Mouse (Mus musculus) limb, embryonic 14.5 days (tissue): ENCODE measurements around the gene Epn2. TPM values are rescaled to one million over a fixed set of nuclear protein-coding genes. Genes with fewer than 3 reads are reported as not detected.
A peak's percentile ranks its signal among the peaks of the same experiment; 100 is the strongest.

Source experiments
- ATAC-seq: fragments of 200-750 bp; cut with Nextera tagmentation; 2 replicates; pipeline ENCODE4 v1.8.0; 2017; ENCODE audit warnings: low read depth, moderate number of reproducible peaks, moderate TSS enrichment; ENCODE audit not compliant: low FRiP score
- DNase-seq: peaks from one replicate; pipeline ENCODE4 v3.0.0-alpha.2; 2015; ENCODE audit warnings: low spot score
- H3K27ac ChIP-seq: fragments of 300-500 bp; sonication (generic); replicated peaks from 2 replicates; pipeline ENCODE4 v1.5.1; 2014; ENCODE audit warnings: low read depth, mild to moderate bottlenecking, low read length, moderate library complexity, mixed read lengths
- H3K27me3 ChIP-seq: fragments of 300-500 bp; sonication (generic); 2 replicates; pipeline ENCODE4 v1.6.1; 2014; ENCODE audit warnings: low read length, mixed read lengths; ENCODE audit not compliant: control insufficient read depth, insufficient read depth
- H3K36me3 ChIP-seq: fragments of 300-500 bp; sonication (generic); 2 replicates; pipeline ENCODE4 v1.6.1; 2014; ENCODE audit warnings: mild to moderate bottlenecking, low read length, moderate library complexity, mixed read lengths; ENCODE audit not compliant: control insufficient read depth, insufficient read depth
- H3K4me1 ChIP-seq: fragments of 300-500 bp; sonication (generic); 2 replicates; pipeline ENCODE4 v1.6.1; 2014; ENCODE audit warnings: antibody characterized with exemption, low read length, mixed read lengths; ENCODE audit not compliant: control insufficient read depth, insufficient read depth
- H3K4me2 ChIP-seq: fragments of 300-500 bp; sonication (generic); replicated peaks from 2 replicates; pipeline ENCODE4 v1.6.1; 2014; ENCODE audit warnings: low read depth, mild to moderate bottlenecking, low read length, moderate library complexity; ENCODE audit not compliant: severe bottlenecking
- H3K4me3 ChIP-seq: fragments of 300-500 bp; sonication (generic); replicated peaks from 2 replicates; pipeline ENCODE4 v1.5.1; 2014; ENCODE audit warnings: low read length
- H3K9ac ChIP-seq: fragments of 300-500 bp; sonication (generic); 2 replicates; pipeline ENCODE4 v1.6.1; 2014; ENCODE audit warnings: mild to moderate bottlenecking, low read depth, low read length, moderate library complexity; ENCODE audit not compliant: severe bottlenecking
- H3K9me3 ChIP-seq: fragments of 300-500 bp; sonication (generic); 2 replicates; pipeline ENCODE4 v1.6.1; 2016; ENCODE audit warnings: low read length; ENCODE audit not compliant: control insufficient read depth
- POLR2A ChIP-seq: fragments of 200-500 bp; IDR thresholded peaks from 2 replicates; pipeline ENCODE4 v1.8.0; 2012; ENCODE audit warnings: inconsistent platforms, mild to moderate bottlenecking, moderate library complexity, borderline replicate concordance; ENCODE audit not compliant: insufficient read depth, insufficient read length; ENCODE audit errors: extremely low read depth
- WGBS: fragments of 180-500 bp; shearing (Covaris S2); extraction: QIAGEN DNeasy Blood & Tissue Kit; methylation state at CpG from one replicate; pipeline ENCODE4 v1.1.7; 2014; 5-methylcytosine and 5-hydroxymethylcytosine counted together
- polyA plus RNA-seq, 2 experiments: library from polyadenylated mRNA; depleted of rRNA in 1 of 2; stranded (reverse) in 1 of 2; unstranded in 1 of 2; fragments of >200 nt; fragmentation: Nextera tagmentation in 1 of 2; extraction: Ambion mirVana in 1 of 2; gene quantifications; 2 replicates each; pipeline versions ENCODE4 v1.2.1 to v1.2.3; 2012 to 2014

Epn2 gene
- polyA plus RNA-seq, 2 experiments = 31.1 to 35.1 TPM

- H3K9me3 ChIP-seq = no peaks in the 10 kb centered on the region
- H3K4me1 ChIP-seq = peaks cover 37% of the 10 kb centered on the region
- no peak overlapping the region for H3K4me2 ChIP-seq
- no peak for TF ChIP-seq POLR2A
- DNase-seq = no peak
- WGBS = 83% methylated on average over 5 of the region's 8 CpGs
- H3K27ac ChIP-seq = no peak overlapping the region
- H3K4me3 ChIP-seq = no peak overlapping the region
- H3K9ac ChIP-seq = no peak overlapping the region
- H3K36me3 ChIP-seq = peaks cover 56% of the 10 kb centered on the region
- no peak for ATAC-seq
- H3K27me3 ChIP-seq = no peaks in the 10 kb centered on the region
Measured at GRCm38 (mm10) chr11:61489874-61490273, 89.6 kb downstream of the Epn2 start.

- WGBS = 58% methylated on average over 2 of the region's 2 CpGs
- TF ChIP-seq POLR2A = no peak
- ATAC-seq (no peak), DNase-seq (no peak)
- Histone ChIP-seq H3K9ac (no peak overlapping the region), H3K9me3 (no peaks in the 10 kb centered on the region), H3K27ac (no peak overlapping the region), H3K4me1 (peaks cover 44% of the 10 kb centered on the region), H3K36me3 (peaks cover 56% of the 10 kb centered on the region), H3K4me2 (no peak overlapping the region), H3K27me3 (no peaks in the 10 kb centered on the region), H3K4me3 (no peak overlapping the region)
Measured at GRCm38 (mm10) chr11:61489085-61489484, 90.4 kb downstream of the Epn2 start.

- Histone ChIP-seq H3K4me2 (0 out of 2 replicates have a peak overlapping the region, but pooled peaks have one; percentile 86), H3K4me3 (no peak overlapping the region), H3K27ac (peak overlapping the region; percentile 19; the same call in 1 of the 2 replicates), H3K36me3 (peaks cover 56% of the 10 kb centered on the region), H3K9me3 (no peaks in the 10 kb centered on the region), H3K4me1 (peaks cover 51% of the 10 kb centered on the region), H3K27me3 (no peaks in the 10 kb centered on the region), H3K9ac (no peak overlapping the region)
- WGBS = 89% methylated on average over 7 of the region's 7 CpGs
- DNase-seq = no peak
- ATAC-seq = no peak
- TF ChIP-seq POLR2A = no peak
Measured at GRCm38 (mm10) chr11:61487936-61488335, 91.6 kb downstream of the Epn2 start.

GRCm38 (mm10) chr11:61487401-61487800, 92.1 kb downstream of the Epn2 start:
- TF ChIP-seq POLR2A = no peak
- 0 out of 2 replicates have a peak overlapping the region, but pooled peaks have one; percentile 26 for H3K27ac ChIP-seq

GRCm38 (mm10) chr11:61486458-61487219, 92.8 kb downstream of the Epn2 start:
- Histone ChIP-seq H3K27ac (peak overlapping the region; percentile 98; the same call in 1 of the 2 replicates), H3K9me3 (no peaks in the 10 kb centered on the region), H3K36me3 (peaks cover 45% of the 10 kb centered on the region), H3K4me3 (peak overlapping the region; percentile 50), H3K4me2 (peak overlapping the region; percentile 86), H3K9ac (peak overlapping the region; percentile 66), H3K4me1 (peaks cover 48% of the 10 kb centered on the region), H3K27me3 (no peaks in the 10 kb centered on the region)
- TF ChIP-seq POLR2A = no peak
- no peak for DNase-seq
- ATAC-seq = no peak
- WGBS = 81% methylated on average over 14 of the region's 14 CpGs

More at GRCm38 (mm10) chr11:61487401-61487800, 92.1 kb downstream of the Epn2 start:
- ATAC-seq = no peak
- Histone ChIP-seq H3K4me2 (peak overlapping the region; percentile 86), H3K4me1 (peaks cover 47% of the 10 kb centered on the region), H3K9me3 (no peaks in the 10 kb centered on the region), H3K9ac (no peak overlapping the region), H3K36me3 (peaks cover 52% of the 10 kb centered on the region), H3K4me3 (no peak overlapping the region; the same call in 1 of the 2 replicates), H3K27me3 (no peaks in the 10 kb centered on the region)
- peak; percentile 55 for DNase-seq
- WGBS = 44% methylated on average over 2 of the region's 2 CpGs
